Mouse (Mus musculus) layer of hippocampus, adult 11-12 months (tissue): ENCODE measurements around the gene A630001G21Rik.

Source experiments
- DNase-seq: peaks from one replicate; pipeline ENCODE4 v3.0.0; 2022; ENCODE audit warnings: low spot score

Gene A630001G21Rik

GRCm38 (mm10) chr1:85771976-85772375 lies 6.5 kb downstream of the A630001G21Rik start:
- DNase-seq: no peak

- DNase-seq: no peak
Measured at GRCm38 (mm10) chr1:85767754-85768153, 10.7 kb downstream of the A630001G21Rik start.

GRCm38 (mm10) chr1:85766120-85766519 lies 12.3 kb downstream of the A630001G21Rik start:
- no peak for DNase-seq

GRCm38 (mm10) chr1:85764291-85764690 lies 14.2 kb downstream of the A630001G21Rik start:
- no peak for DNase-seq

GRCm38 (mm10) chr1:85763386-85763785 lies 15.1 kb downstream of the A630001G21Rik start:
- no peak for DNase-seq

- no peak for DNase-seq
Measured at GRCm38 (mm10) chr1:85761665-85762064, 16.8 kb downstream of the A630001G21Rik start.

GRCm38 (mm10) chr1:85758969-85759293 lies 19.5 kb downstream of the A630001G21Rik start:
- DNase-seq: no peak

GRCm38 (mm10) chr1:85758231-85758968 lies 20.0 kb downstream of the A630001G21Rik start:
- DNase-seq: peak; percentile 19

GRCm38 (mm10) chr1:85757531-85758230 lies 20.8 kb downstream of the A630001G21Rik start:
- no peak for DNase-seq

GRCm38 (mm10) chr1:85751932-85752680 lies 26.3 kb downstream of the A630001G21Rik start:
- no peak for DNase-seq

- peak; percentile 19 for DNase-seq
Measured at GRCm38 (mm10) chr1:85751494-85751893, 26.9 kb downstream of the A630001G21Rik start.

- DNase-seq: no peak
Measured at GRCm38 (mm10) chr1:85750650-85751049, 27.8 kb downstream of the A630001G21Rik start.

- DNase-seq: no peak
Measured at GRCm38 (mm10) chr1:85749829-85750228, 28.6 kb downstream of the A630001G21Rik start.

GRCm38 (mm10) chr1:85746511-85746910 lies 31.9 kb downstream of the A630001G21Rik start:
- no peak for DNase-seq

- no peak for DNase-seq
Measured at GRCm38 (mm10) chr1:85744539-85744938, 33.9 kb downstream of the A630001G21Rik start.

GRCm38 (mm10) chr1:85742916-85743505 lies 35.4 kb downstream of the A630001G21Rik start:
- DNase-seq: no peak

- no peak for DNase-seq
Measured at GRCm38 (mm10) chr1:85742333-85742732, 36.1 kb downstream of the A630001G21Rik start.

- no peak for DNase-seq
Measured at GRCm38 (mm10) chr1:85740923-85741322, 37.5 kb downstream of the A630001G21Rik start.

- no peak for DNase-seq
Measured at GRCm38 (mm10) chr1:85739819-85740218, 38.6 kb downstream of the A630001G21Rik start.

- DNase-seq: no peak
Measured at GRCm38 (mm10) chr1:85739000-85739399, 39.4 kb downstream of the A630001G21Rik start.

- peak; percentile 83 for DNase-seq
Measured at GRCm38 (mm10) chr1:85736355-85737184, 41.9 kb downstream of the A630001G21Rik start.
